Mouse (Mus musculus): ENCODE data around the gene Trpm1.
"Not testable (repeated sequence)": the region's sequence is repeated elsewhere in the genome, so short reads cannot be mapped to it uniquely, and the experiment has no call there.

The Trpm1 gene

DNA sequence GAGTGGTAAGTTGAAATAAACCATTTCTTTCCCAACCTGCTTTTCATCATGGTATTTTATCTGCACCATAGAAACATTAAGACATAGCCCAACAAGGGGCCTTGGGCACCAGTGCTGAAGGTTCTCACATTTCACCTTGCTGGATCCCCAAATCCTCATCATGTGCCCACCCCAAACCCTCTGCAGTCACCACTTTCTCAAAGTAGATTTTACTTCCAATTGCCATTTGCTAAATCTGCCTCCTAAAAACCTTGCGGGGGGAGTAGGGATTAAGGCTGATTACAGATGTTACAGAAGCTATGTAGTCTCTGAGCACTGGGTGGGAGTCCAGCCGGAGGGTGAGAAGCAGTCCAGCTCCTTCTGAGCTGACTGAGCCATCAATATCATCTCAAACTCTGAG, at the start of gene Trpm1:
Gene Trpm1 (plus strand): TSS at position 301 of the 400 bp plus-strand sequence.
- no peak for DNase-seq (ENCODE audit: extremely low read depth, low read depth)

DNA sequence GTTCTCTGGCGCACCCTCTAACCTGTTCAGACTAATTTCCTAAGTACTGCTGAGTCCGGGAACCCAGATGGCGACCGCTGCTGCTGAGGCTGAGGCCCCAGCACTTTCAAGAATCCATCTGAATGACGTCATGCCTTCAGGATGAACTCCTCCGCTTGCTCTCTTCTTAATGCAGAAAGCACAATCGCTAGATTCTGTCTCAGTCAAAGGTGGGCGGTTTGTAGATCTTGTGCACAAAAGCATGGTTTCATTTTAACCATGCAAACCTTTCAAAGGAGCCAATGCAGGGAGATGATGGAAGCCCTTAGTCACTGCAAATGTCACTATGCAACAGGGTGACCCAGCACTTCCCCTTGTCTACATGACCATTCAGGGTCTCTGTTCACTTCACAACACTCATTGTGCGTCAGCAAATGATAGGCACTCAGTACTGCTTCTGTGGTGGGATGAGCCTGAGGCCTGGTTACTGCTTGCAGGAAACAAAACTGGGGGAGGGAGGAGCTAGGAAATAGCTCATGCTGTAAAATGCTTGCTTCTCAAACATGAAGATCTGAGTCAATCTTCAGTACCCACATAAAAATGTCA, 31.4 kb upstream of the Trpm1 start:
- no peak for DNase-seq (ENCODE audit: extremely low read depth, low read depth)

DNA sequence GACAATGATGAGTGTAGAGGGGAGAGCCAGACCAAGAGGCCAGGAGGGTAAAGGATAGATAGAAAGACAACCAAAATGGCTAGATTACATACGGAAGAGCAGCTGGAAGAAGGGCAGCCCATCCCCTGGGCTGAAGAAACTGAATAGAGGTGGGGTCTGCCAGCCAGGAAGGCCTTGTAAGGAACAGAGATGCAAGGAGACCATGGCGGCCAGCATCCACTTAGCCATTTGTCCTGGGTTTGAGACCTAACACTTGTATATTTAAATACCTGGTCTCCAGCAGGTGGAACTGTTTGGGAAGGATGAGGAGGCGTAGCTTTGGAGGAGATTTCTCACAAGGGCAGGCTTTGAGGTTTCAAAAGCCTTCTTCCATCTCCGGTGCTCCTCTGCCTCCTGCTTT, 29.9 kb upstream of the Trpm1 start:
- DNase-seq (ENCODE audit: extremely low read depth, low read depth), result no peak

DNA sequence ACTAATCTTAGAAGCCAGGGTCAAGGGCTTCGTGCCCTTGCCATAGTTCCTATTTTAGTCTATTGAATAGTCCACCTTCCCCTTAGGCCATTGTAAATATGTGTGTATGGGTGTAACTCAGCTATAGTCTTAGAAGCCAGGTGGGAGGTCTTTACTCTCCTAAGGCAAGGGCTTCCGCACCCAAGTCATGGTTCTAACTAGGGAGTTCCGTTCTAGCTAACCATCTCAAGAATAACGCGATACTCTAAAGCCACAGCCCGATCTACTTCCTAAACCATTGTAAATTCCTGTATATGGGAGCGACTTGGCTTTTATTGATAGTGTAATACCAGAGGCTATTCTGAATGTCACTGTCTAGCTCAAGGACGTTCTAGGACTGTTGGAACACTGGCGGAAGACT, 27.6 kb upstream of the Trpm1 start:
- DNase-seq (ENCODE audit: extremely low read depth, low read depth), result not testable (repeated sequence)

DNA sequence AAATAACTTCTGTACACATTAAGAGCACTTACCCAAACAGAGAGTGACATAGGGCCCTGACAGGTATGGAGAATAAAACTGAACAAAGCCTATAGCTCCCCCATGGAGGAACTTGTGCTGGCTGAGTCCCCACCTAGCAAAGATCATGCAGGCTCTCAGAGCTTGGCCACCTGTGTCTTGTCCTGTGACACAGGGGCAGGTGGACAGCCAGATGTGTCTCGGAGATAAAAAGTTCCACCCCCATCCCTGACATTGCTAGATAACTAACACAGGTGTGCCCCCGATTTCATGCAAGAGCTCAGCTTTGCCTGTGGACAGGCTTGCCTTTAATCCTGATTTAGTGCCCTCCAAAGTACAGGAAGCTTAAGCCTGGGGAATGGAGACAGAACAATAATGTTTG, 13.8 kb upstream of the Trpm1 start:
- no peak for DNase-seq (ENCODE audit: extremely low read depth, low read depth)

DNA sequence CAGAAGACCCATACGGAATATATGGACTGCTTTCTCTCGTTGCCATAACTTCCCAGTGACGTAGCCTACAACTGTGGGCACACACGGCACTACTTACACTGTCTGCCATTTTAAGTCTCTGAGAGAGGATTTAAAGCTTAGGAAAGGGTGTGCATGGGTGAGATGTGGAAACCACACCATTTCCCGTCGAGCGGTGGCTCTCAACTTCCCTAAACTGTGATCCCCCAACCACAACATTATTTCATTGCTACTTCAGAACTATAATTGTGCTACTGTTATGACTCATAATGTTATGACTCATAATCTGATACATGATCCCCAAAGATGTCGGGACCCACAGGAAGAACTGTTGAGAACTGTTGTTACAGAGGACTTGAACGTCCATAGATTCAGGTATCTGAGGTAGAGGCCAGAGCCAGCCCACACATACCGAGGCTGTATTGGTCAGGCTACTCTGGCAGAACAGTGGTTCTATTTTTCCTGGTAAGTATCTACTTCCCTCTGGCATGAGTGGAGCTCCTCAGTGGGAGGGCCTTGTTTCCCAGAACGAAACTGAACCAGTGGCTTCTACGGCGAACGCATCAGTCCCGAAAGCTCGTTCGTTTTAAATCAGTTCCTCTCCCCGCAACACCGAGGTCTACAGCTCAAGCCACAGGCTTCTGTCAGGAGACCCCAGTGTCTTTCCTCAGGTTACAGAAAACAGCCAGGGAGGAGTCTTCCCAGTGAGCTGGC, 12.2 kb upstream of the Trpm1 start:
- peak; percentile 63 for DNase-seq (ENCODE audit: extremely low read depth, low read depth)

DNA sequence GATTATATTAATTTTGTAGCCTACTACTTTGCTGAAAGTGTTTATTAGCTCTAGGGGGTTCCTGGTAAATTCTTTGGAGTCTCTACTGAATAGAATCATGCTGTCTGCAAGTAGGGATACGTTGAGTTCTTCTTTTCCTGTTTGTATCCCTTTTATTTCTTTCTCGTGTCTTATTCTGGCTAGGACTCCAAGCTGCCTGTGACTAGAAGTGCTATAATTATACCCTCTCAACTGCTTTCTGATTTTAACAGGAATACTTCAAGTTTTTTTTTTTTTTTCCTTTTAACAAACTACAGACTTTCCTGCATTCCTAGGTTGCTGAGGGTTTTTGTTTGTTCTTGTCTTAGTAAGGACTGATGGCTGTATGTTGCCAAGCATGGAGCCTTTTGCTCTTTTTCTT, 4.3 kb upstream of the Trpm1 start:
- DNase-seq (ENCODE audit: extremely low read depth, low read depth), result no peak

DNA sequence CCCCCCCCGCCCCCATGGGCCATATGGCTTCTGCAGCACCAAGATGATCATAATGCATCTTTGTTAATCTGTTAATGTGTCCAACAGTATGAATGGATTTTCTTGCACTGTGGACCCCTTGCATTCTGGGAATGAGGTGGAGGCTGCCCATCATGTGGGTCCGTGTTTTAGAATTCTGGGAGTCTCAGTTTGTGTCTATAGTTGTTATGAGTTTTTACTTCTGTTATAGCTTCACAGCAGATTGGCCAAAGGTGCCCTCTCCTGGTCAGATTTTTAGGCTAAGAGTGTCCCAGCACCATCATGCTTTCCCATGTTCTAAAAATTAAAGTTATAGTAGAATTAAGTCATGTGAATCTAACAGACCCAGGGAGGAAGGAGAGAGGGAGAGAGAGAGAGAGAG, 3.9 kb upstream of the Trpm1 start:
- DNase-seq (ENCODE audit: extremely low read depth, low read depth), result no peak

DNA sequence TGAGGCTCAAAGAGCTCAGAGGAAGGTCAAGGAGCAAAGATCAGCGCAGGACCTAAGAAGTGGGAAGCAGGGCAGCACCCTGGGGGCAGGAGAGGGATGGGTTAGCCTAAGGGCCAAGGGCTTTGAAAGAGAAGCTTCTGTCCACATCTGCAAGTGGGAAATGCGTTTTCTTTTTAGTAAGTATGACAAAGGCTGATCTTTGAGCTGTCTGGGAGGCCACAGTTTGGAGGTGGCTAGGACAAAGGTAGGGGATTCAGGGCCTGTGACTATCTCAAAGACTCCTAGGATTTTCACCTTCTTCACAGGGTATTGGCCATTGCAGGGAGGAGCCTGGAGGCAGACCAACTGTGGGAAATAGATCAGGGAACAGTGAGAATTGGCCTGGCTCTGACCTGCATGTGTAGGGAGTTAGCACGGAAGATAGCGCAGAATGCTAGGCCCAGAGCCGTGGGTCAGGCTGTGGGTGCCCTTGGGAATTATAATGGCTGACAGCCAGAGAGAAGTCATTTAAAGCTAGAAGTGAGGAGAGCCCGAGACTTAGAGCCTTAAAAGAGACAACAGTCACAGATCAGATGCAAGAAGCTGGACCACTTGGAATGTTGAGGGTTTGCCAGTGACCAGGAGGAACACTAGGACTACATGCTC, 3.1 kb upstream of the Trpm1 start:
- no peak for DNase-seq (ENCODE audit: extremely low read depth, low read depth)

DNA sequence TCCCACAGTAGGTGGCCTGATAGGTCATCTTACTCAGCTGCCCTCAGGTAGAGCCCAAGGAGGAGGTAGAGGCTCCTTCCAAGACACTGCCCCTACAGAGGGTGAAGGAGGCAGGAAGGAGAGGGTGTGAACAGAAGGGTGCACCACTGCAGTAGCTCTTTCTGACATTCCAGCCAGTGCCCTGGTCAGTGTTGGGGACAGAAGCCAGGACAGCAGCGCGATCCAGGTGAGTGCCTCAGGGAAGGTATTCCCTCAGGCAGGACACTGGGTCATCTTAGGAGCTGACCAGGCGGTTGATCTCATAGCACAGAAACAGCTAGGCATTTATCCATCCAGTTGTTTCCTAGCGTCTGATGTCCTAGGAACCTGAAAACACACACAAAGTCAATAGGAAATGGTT, 1.6 kb downstream of the Trpm1 start:
- DNase-seq (ENCODE audit: extremely low read depth, low read depth), result no peak

DNA sequence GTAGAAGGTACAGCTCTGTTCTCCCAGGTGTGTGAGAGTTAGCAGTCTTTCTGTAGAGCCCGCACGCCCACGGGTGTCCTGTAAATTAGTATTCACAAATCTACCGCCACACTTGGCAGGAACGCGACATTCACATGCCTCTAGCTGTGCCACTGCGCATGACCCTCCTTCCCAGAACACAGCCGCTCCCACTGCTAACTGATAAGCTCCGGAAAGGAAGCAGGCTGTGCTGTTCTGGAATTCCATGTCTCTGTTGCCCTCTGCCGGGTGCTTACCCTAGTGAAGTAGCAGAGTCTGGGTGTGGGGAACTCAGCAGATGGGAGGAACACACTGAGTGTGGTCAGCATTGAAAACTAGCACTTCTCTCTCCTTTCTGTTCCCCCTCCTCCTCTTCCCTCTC, 2.1 kb downstream of the Trpm1 start:
- no peak for DNase-seq (ENCODE audit: extremely low read depth, low read depth)

DNA sequence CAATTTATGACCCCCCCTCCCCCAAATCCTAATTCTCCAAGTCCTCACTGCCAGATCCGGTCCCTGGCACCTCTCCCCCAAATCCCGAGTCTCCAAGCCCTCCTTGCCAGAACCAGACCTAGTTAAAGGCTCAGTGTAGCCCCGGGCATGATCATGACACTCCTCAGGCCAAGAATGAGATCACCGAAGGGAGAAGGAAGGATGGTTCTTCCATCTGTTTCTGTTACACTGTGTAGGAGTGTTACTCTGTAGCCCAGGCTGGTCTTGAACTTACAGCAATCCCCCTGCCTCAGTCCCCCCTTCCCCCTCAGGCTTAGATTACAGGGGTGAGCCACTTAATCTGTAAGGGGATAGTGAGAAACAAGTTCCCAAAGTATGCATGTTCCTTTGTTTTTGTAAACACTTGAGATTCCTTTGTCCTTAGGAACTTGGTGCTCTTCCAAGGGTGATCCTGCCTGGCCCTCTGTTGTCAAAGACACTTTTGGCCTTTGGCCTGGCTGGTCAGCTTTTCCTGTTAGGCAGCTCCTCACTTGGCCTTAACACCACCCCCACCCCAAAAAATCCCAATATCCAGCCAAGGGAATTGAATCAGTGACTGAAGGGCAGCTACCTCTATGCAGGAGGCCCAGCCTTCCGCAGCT, 2.8 kb downstream of the Trpm1 start:
- no peak for DNase-seq (ENCODE audit: extremely low read depth, low read depth)

DNA sequence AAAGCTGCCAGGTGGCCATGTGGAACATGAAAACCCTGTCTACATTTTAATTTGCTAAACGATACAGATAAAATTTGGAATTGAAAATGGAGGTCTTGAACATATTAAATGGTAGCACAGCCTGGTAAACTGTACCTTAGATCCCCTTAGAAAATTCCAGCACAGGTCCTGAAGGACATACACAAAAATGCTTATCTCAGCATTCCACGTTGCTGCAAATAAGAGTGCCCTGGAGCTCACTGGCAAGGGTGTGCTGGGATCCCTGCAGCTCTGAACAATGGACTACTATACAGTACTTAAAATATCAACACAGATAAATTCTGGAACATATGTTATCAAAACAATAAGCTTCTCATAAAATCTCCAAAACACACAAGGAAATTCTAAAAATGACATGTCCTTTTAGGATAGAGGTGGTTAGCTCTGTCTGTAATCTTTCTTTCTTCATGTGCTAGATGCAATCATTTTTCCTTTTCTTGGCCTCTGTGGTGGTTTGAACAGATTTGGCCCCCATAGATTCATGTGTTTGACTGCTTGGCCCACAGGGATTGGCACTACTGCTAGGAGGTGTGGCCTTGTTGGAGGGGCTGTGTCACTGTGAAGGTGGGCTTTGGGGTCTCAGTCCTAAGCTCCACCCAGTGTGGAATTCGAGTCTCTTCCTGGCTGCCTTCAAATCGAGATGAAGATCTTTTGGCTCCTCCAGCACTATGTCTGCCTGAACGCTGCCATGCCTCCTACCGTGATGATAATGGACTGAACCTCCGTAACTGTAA, 3.5 kb downstream of the Trpm1 start:
- no peak for DNase-seq (ENCODE audit: extremely low read depth, low read depth)

DNA sequence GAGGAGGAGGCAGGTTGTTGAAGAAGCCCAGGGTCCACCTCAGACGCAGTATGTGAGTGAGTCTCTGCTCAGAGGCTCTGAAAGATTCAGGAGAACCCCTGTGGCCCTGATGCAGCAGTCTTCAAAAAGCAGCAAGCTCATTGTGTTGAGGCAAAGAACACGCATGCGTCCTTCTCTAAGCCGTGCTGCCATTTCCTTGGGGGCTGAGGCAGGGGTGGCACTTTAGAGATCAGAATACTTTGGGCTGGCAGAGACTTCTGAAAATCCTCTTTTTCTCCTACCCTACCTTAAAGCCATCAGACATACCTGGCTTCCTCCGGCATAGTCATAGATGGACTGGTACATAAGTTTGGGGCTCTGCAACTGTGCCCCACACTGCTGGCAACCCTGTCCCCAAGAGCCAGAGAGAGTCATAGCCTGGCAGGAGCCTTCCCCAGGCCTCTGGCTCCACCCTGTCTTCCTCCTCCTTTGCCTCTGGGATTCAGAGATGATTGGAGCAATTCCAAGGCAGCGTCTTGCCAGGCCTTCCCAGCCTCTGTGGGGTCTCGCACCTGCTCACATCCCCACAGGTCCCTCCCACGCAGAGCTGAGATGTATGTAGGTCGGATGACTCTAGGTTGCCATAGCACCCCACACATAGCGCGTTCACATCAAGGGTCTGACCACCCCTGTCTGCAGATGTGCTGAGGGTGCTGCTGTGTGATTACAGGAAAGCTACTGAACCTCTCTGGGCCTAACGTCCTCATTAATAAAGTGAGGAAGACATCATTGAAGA, 4.8 kb downstream of the Trpm1 start:
- no peak for DNase-seq (ENCODE audit: extremely low read depth, low read depth)

DNA sequence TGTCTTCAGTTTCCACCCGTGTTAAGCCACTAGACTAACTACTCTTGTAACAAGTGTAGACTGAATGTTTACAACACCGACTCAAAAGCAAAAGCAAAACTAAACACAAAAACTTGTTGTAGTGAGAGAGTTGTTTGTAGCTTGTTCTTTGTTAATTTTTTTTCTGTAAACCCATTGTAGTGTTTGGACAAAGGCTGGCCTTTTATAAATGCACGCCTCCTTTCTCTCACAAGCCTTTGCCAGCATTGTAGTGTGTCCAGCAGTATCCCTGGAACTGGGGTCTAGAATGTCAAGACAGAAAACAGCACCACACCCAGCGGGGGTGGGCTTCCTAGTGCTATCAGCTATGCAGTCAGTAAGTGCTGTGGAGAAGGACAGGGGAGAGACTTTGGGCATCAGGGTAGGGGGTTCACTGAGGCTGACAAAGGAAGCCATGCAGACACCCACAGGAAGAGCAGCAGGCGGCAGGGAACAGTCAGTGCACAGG, 5.5 kb downstream of the Trpm1 start:
- no peak for DNase-seq (ENCODE audit: extremely low read depth, low read depth)

DNA sequence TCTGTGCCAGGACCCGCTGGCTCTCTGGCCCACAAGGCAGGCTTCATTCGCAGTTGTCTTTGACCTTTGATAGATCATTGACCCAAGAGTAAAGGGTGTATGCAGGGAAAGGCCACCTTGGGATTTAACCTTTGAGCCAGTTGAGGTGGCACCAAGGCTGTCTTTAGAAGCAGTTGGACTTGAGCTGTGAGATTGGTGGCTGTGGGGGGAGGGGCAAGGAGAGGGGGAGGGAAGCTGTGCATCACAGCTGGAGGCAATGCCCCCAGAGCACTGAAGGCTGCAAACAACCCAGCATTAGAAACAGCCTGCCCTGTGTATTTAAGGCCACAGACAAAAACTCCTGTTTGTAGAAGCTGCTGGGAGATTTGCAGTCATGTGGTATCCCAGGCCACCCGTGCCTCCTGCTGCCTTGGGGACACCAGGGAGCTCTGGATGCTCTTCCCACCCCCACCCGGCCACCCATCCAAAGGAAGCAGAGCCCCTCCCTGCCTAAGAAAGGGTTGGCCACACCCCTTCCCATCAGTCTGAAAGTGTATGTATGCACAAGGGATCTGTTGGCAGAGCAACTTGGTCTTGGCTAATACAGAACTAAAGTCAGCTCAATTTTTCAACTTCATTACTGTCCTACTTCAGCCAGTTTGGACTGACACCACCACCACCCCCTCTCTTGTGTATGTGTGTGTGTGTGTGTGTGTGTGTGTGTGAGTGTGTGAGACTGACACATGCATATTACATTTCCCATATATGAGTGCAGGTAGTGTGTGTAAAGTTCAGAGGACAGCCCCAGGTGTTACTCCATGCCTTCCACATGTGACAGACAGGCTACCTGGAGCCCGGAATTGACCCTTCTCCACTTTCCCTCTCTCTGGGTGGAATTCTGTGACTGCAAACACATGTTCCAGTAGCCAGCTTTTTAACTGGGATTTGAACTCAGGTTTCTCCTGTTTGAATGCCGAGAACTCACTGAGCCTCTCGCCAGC, 6.3 kb downstream of the Trpm1 start:
- no peak for DNase-seq (ENCODE audit: extremely low read depth, low read depth)

DNA sequence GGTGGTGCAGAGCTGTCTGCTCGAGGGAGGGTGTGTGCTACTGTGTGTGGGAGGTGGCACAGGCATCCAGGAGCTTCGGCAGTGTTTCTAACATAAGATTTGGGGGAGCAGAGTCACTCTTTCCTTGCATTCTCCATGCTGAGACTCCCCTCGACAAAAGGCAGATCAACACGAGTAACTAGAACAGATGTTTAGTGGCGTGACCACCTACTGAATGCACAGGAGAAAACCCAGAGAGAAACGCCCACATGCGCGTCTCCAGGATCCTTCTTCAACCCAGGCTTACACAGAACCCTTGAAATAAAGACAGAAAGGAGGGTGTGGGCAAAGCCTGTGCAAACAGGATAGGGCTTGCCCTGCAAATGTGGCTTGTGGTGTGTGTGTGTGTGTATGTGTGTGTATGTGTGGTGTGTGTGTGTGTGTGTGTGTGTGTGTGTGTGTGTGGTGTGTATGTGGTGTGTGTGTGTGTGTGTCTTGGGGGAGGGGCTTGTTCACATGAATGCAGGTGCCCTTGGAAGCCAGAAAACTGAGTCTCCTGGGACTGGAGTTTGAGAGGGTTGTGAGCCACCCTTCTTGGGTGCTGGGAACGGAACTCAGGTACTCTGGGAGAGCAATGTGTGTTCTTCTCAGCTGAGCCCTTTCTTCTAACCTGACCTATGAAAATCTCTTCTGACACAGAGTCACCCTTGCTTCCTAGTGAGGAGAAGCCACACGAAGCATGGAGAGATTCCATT, 7.3 kb downstream of the Trpm1 start:
- no peak for DNase-seq (ENCODE audit: extremely low read depth, low read depth)

DNA sequence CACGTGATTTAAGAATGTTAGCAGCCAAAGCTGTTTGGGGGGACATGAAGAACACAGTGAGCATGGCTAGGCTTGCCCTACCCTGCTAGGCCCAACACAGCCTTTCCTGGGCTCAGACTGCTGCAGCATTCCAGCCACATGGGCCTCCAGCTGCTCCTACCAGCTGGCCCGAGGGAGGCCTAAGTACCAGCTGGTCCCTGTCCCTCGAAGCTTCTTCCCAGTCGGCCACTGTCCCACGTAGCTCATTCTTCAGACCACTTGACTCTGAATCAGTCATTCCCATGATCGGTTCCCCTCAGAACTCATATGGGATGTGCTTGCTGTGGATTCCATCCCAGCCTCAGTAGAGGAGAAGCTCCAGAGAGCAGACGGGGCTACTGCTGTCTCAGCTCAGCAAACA, 8.4 kb downstream of the Trpm1 start:
- no peak for DNase-seq (ENCODE audit: extremely low read depth, low read depth)

DNA sequence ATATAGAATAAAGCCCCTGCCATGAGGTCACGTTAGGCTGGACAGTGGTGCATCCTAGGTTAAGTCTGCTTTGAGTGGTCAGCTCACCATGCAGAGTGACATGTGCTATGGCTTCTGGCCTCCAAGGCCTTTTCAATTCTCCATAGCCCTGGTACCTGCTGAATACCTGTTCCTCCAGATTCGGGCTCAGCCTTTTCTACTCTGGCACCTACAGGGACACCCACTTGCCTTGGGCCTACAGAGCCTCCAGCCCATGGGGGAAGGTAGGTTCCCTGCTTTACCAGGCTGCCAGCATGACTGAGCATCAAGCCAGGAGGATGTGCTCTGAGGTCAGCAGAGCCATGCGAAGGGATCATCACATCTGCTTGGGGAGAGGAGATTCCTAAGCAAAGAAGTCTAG, 9.5 kb downstream of the Trpm1 start:
- DNase-seq (ENCODE audit: extremely low read depth, low read depth), result no peak
